Mouse (Mus musculus): ENCODE data around the gene Entpd1. TPM values are rescaled to one million over a fixed set of nuclear protein-coding genes. Genes with fewer than 3 reads are reported as not detected.
"Not testable (repeated sequence)": the region's sequence is repeated elsewhere in the genome, so short reads cannot be mapped to it uniquely, and the experiment has no call there.

The Entpd1 gene
- polyA plus RNA-seq, 1 experiment from 2014 or later = 7.6 TPM

GRCm38 (mm10) chr19:40607676-40608075, 4.5 kb upstream of the Entpd1 start:
- Histone ChIP-seq H3K4me2 (ENCODE audit: low read depth, low read length) (no peak overlapping the region), H3K27ac (ENCODE audit: low read length) (no peak overlapping the region), H3K4me1 (ENCODE audit: control insufficient read depth, insufficient read depth, low read length) (0 out of 2 replicates have a peak, but pooled peaks cover 2% of the 10 kb centered on the region), H3K4me3 (ENCODE audit: low read length) (no peak overlapping the region), H3K27me3 (replicated peaks; ENCODE audit: control insufficient read depth, insufficient read depth, low read length) (no peaks in the 10 kb centered on the region), H3K9me3 (ENCODE audit: control insufficient read depth, low read length) (no peaks in the 10 kb centered on the region), H3K36me3 (ENCODE audit: control insufficient read depth, insufficient read depth, low read length) (0 out of 2 replicates have a peak, but pooled peaks cover 1% of the 10 kb centered on the region), H3K9ac (ENCODE audit: low read depth, low read length) (no peak overlapping the region)
- ATAC-seq = no peak
- 87% methylated on average over 6 of the region's 6 CpGs for WGBS

- no peak overlapping the region for H3K4me2 ChIP-seq (ENCODE audit: low read depth, low read length)
- no peaks in the 10 kb centered on the region; the same call in 1 of the 2 replicates for H3K27me3 ChIP-seq (replicated peaks; ENCODE audit: control insufficient read depth, insufficient read depth, low read length)
- no peak overlapping the region for H3K9ac ChIP-seq (ENCODE audit: low read depth, low read length)
- 71% methylated on average over 7 of the region's 7 CpGs for WGBS
- no peak for ATAC-seq
- no peaks in the 10 kb centered on the region for H3K9me3 ChIP-seq (ENCODE audit: control insufficient read depth, low read length)
- H3K36me3 ChIP-seq (ENCODE audit: control insufficient read depth, insufficient read depth, low read length) = no peaks in the 10 kb centered on the region
- H3K4me3 ChIP-seq (ENCODE audit: low read length) = no peak overlapping the region
- H3K27ac ChIP-seq (ENCODE audit: low read length) = no peak overlapping the region
- 0 out of 2 replicates have a peak, but pooled peaks cover 2% of the 10 kb centered on the region for H3K4me1 ChIP-seq (ENCODE audit: control insufficient read depth, insufficient read depth, low read length)
These were observed 2.6 kb downstream of the Entpd1 start for GRCm38 (mm10) chr19:40614811-40615210.

- Histone ChIP-seq H3K36me3 (ENCODE audit: control insufficient read depth, insufficient read depth, low read length) (no peaks in the 10 kb centered on the region), H3K27me3 (replicated peaks; ENCODE audit: control insufficient read depth, insufficient read depth, low read length) (no peaks in the 10 kb centered on the region; the same call in 1 of the 2 replicates), H3K4me2 (ENCODE audit: low read depth, low read length) (no peak overlapping the region), H3K4me1 (ENCODE audit: control insufficient read depth, insufficient read depth, low read length) (0 out of 2 replicates have a peak, but pooled peaks cover 2% of the 10 kb centered on the region), H3K9me3 (ENCODE audit: control insufficient read depth, low read length) (no peaks in the 10 kb centered on the region), H3K27ac (ENCODE audit: low read length) (no peak overlapping the region), H3K9ac (ENCODE audit: low read depth, low read length) (no peak overlapping the region), H3K4me3 (ENCODE audit: low read length) (no peak overlapping the region)
- ATAC-seq = no peak
- WGBS = 76% methylated on average over 7 of the region's 7 CpGs
These were observed 3.9 kb downstream of the Entpd1 start for GRCm38 (mm10) chr19:40616021-40616420.

- not testable (repeated sequence) for H3K27ac ChIP-seq (ENCODE audit: low read length); H3K4me1 ChIP-seq (ENCODE audit: control insufficient read depth, insufficient read depth, low read length); H3K4me3 ChIP-seq (ENCODE audit: low read length); ATAC-seq; H3K4me2 ChIP-seq (ENCODE audit: low read depth, low read length); H3K9me3 ChIP-seq (ENCODE audit: control insufficient read depth, low read length); H3K36me3 ChIP-seq (ENCODE audit: control insufficient read depth, insufficient read depth, low read length); H3K9ac ChIP-seq (ENCODE audit: low read depth, low read length); H3K27me3 ChIP-seq (replicated peaks; ENCODE audit: control insufficient read depth, insufficient read depth, low read length)
- WGBS = 35% methylated on average over 10 of the region's 26 CpGs
These were observed 9.4 kb downstream of the Entpd1 start for GRCm38 (mm10) chr19:40621616-40622015.

DNA sequence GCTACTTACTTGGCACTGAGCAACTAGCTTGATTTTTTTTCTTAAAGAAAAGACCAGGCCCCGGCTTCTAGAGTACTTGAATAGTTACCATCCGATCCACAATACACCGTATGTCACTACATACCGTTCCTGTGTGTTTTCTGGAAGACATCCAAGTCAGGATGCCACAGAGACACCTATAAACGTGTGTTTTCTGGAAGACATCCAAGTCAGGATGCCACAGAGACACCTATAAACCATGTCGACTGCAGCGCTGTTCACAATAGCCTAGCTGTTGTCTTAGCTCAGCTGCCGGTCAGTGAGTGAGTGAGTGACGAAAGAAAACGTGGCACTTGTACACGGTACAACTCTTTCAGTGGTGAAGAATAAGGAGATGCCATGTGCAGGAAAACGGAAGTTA, 13.8 kb downstream of the Entpd1 start:
- Histone ChIP-seq H3K36me3 (ENCODE audit: control insufficient read depth, insufficient read depth, low read length) (no peaks in the 10 kb centered on the region), H3K4me1 (ENCODE audit: control insufficient read depth, insufficient read depth, low read length) (no peaks in the 10 kb centered on the region)
- ATAC-seq = no peak

DNA sequence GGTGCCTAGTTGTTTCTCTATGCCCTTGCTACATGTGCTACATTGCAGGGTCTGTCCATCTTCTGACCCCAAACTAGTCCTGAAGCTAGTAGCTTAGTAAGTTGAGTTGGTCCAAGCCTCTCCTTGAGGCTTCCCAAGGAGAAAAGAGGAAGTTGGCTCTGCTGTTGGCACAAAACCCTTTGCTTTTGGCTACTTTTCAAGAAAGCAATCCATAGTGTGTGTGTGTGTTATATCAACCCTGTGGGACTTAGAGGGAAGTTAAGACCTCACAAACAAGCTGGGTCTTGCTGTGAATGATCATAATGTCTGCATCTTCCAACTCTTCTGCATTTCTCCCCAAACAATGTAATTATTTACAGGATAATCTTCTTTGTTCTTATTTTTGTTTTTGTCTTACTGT, 16.8 kb downstream of the Entpd1 start:
- Histone ChIP-seq H3K4me2 (ENCODE audit: low read depth, low read length) (no peak overlapping the region), H3K27me3 (replicated peaks; ENCODE audit: control insufficient read depth, insufficient read depth, low read length) (no peaks in the 10 kb centered on the region), H3K9me3 (ENCODE audit: control insufficient read depth, low read length) (no peaks in the 10 kb centered on the region), H3K9ac (ENCODE audit: low read depth, low read length) (no peak overlapping the region), H3K27ac (ENCODE audit: low read length) (no peak overlapping the region), H3K36me3 (ENCODE audit: control insufficient read depth, insufficient read depth, low read length) (no peaks in the 10 kb centered on the region), H3K4me3 (ENCODE audit: low read length) (no peak overlapping the region), H3K4me1 (ENCODE audit: control insufficient read depth, insufficient read depth, low read length) (no peaks in the 10 kb centered on the region)
- no peak for ATAC-seq

More for the DNA sequence above, 13.8 kb downstream of the Entpd1 start:
- Histone ChIP-seq H3K9me3 (ENCODE audit: control insufficient read depth, low read length) (no peaks in the 10 kb centered on the region), H3K27ac (ENCODE audit: low read length) (no peak overlapping the region), H3K27me3 (replicated peaks; ENCODE audit: control insufficient read depth, insufficient read depth, low read length) (no peaks in the 10 kb centered on the region), H3K4me2 (ENCODE audit: low read depth, low read length) (no peak overlapping the region), H3K4me3 (ENCODE audit: low read length) (no peak overlapping the region), H3K9ac (ENCODE audit: low read depth, low read length) (no peak overlapping the region)
- WGBS = 50% methylated on average over 12 of the region's 12 CpGs

DNA sequence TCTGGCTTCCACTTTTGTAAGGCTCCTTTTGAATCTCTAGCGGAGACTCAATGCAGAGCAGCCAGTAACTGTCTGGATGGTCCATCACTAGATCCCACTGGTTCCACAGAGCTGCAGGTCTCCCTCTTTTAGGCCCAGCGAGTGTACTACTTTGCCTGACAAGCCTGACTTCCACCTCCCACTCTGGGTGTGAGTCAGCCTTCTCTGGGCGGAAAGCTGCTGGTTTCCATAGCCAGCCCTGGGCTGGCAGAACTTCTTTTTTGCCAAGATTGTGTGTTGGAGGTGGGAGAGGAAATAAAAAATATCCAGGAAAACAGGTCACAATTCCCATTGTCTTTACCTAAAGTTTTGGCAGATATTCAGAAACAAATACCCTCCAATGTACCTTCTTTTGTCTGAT, 17.9 kb downstream of the Entpd1 start:
- Histone ChIP-seq H3K27ac (ENCODE audit: low read length) (no peak overlapping the region), H3K27me3 (replicated peaks; ENCODE audit: control insufficient read depth, insufficient read depth, low read length) (no peaks in the 10 kb centered on the region), H3K9ac (ENCODE audit: low read depth, low read length) (no peak overlapping the region), H3K9me3 (ENCODE audit: control insufficient read depth, low read length) (no peaks in the 10 kb centered on the region), H3K4me3 (ENCODE audit: low read length) (no peak overlapping the region), H3K4me1 (ENCODE audit: control insufficient read depth, insufficient read depth, low read length) (no peaks in the 10 kb centered on the region), H3K4me2 (ENCODE audit: low read depth, low read length) (no peak overlapping the region), H3K36me3 (ENCODE audit: control insufficient read depth, insufficient read depth, low read length) (no peaks in the 10 kb centered on the region)
- no peak for ATAC-seq
- 86% methylated on average over 3 of the region's 3 CpGs for WGBS

GRCm38 (mm10) chr19:40630606-40631005, 18.4 kb downstream of the Entpd1 start:
- Histone ChIP-seq H3K9me3 (ENCODE audit: control insufficient read depth, low read length) (no peaks in the 10 kb centered on the region), H3K27me3 (replicated peaks; ENCODE audit: control insufficient read depth, insufficient read depth, low read length) (no peaks in the 10 kb centered on the region), H3K9ac (ENCODE audit: low read depth, low read length) (no peak overlapping the region), H3K27ac (ENCODE audit: low read length) (no peak overlapping the region), H3K4me3 (ENCODE audit: low read length) (no peak overlapping the region), H3K4me2 (ENCODE audit: low read depth, low read length) (no peak overlapping the region), H3K4me1 (ENCODE audit: control insufficient read depth, insufficient read depth, low read length) (no peaks in the 10 kb centered on the region), H3K36me3 (ENCODE audit: control insufficient read depth, insufficient read depth, low read length) (no peaks in the 10 kb centered on the region)
- ATAC-seq = no peak
- WGBS = 65% methylated on average over 7 of the region's 7 CpGs

- Histone ChIP-seq H3K4me3 (ENCODE audit: low read length) (no peak overlapping the region), H3K27ac (ENCODE audit: low read length) (no peak overlapping the region), H3K27me3 (replicated peaks; ENCODE audit: control insufficient read depth, insufficient read depth, low read length) (no peaks in the 10 kb centered on the region), H3K9ac (ENCODE audit: low read depth, low read length) (no peak overlapping the region), H3K4me1 (ENCODE audit: control insufficient read depth, insufficient read depth, low read length) (no peaks in the 10 kb centered on the region), H3K4me2 (ENCODE audit: low read depth, low read length) (no peak overlapping the region), H3K9me3 (ENCODE audit: control insufficient read depth, low read length) (no peaks in the 10 kb centered on the region), H3K36me3 (ENCODE audit: control insufficient read depth, insufficient read depth, low read length) (no peaks in the 10 kb centered on the region)
- ATAC-seq = no peak
- 29% methylated on average over 3 of the region's 3 CpGs for WGBS
These were observed 20.0 kb downstream of the Entpd1 start for GRCm38 (mm10) chr19:40632193-40632592.

GRCm38 (mm10) chr19:40632668-40633067, 20.5 kb downstream of the Entpd1 start:
- WGBS = 79% methylated on average over 5 of the region's 5 CpGs
- Histone ChIP-seq H3K9me3 (ENCODE audit: control insufficient read depth, low read length) (no peaks in the 10 kb centered on the region), H3K27me3 (replicated peaks; ENCODE audit: control insufficient read depth, insufficient read depth, low read length) (no peaks in the 10 kb centered on the region)

More at GRCm38 (mm10) chr19:40632668-40633067, 20.5 kb downstream of the Entpd1 start:
- no peak overlapping the region for H3K4me2 ChIP-seq (ENCODE audit: low read depth, low read length)
- no peak overlapping the region for H3K4me3 ChIP-seq (ENCODE audit: low read length)
- no peaks in the 10 kb centered on the region for H3K4me1 ChIP-seq (ENCODE audit: control insufficient read depth, insufficient read depth, low read length)
- H3K36me3 ChIP-seq (ENCODE audit: control insufficient read depth, insufficient read depth, low read length) = no peaks in the 10 kb centered on the region
- no peak overlapping the region for H3K9ac ChIP-seq (ENCODE audit: low read depth, low read length)
- H3K27ac ChIP-seq (ENCODE audit: low read length) = no peak overlapping the region
- no peak for ATAC-seq

All from intestine, embryonic 16.5 days (tissue).